Mouse (Mus musculus): Measurements from ENCODE around the gene Dgcr6.
"Not testable (repeated sequence)": the region's sequence is repeated elsewhere in the genome, so short reads cannot be mapped to it uniquely, and the experiment has no call there.

Gene Dgcr6

DNA sequence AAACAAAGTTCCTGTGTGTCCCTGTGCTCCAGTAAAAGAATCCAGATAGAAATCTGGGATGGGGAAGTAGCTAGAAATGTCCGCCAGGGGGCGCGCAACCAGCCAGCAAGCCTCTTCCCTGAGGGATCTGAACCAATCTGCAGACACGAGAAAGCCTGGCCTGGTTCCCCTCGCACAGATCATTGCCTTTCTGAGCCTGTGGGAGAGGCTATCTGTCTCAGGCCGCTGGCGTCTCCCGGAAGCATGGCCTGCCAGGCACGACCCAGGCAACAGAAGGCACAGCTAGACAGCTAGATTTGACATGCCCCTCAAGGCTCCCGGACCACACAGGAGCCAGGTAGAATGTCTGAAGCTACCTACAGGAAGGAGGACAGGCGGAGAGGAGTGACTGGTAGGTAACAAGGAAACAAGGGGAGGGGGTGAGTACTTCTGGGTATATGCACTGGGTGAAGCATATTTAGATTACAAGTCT is at the start of gene Dgcr6:
Dgcr6 (plus strand) TSS at position 130 of the 472 bp plus-strand sequence.
- DNase-seq (ENCODE audit: low read depth) = peak; percentile 73

DNA sequence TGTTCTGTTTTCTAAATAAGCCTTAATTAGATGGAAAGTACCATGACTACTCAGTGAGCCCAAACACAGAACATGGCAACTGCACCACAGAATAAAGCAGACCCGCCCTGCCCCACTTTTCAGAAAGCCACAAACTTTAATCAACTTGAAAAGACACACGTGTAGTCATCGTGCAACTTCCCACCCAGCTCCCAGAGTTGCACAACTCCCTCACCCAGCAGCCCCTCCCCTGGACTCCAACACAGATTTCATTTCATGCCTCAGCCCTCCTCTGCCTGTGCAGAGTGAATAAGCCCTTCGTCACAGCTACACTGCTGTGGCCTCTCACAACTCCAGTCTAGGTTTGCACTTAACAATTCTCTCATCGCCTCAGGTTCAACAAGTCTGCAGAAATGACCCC is 48.1 kb upstream of the Dgcr6 start:
- DNase-seq (ENCODE audit: low read depth) = peak; percentile 51

DNA sequence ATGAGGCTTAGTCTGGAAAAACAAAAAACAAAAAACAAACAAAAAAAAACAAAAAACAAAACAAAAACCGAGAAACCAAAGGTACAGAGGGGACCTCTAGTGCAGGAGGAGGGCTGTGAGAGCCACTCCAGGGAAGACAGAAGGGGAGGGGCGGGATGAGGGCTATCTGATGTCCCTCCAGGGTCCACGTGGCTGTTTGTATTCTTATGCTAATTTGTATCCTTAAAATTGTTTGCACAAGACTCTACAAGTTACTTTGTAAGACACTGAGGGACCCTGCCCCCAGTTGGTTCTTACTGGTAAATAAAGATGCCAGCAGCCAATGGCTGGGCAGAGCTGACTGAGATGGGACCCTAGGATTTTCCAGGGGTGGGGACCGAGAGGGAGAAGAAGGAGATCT is 45.6 kb upstream of the Dgcr6 start:
- no peak for DNase-seq (ENCODE audit: low read depth)

DNA sequence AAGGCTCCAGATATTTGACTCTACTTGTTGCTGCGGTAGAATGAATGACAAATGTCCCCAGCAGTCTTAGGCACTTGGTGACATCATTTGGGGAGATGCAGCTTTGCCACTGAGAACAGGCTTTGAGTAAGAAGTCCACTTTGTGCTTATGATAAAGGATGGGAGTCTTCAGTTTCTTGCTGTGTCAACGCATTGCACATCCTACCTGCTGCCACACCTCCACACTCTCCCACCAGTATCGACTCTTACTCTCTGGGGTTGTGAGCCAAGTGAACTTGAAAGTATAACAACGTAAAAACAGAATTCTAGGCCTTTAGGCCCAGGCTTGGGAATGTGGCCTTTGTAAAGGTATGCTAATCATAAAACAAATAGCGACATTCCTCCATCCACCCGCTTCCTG is 41.6 kb upstream of the Dgcr6 start:
- DNase-seq (ENCODE audit: low read depth) = no peak

DNA sequence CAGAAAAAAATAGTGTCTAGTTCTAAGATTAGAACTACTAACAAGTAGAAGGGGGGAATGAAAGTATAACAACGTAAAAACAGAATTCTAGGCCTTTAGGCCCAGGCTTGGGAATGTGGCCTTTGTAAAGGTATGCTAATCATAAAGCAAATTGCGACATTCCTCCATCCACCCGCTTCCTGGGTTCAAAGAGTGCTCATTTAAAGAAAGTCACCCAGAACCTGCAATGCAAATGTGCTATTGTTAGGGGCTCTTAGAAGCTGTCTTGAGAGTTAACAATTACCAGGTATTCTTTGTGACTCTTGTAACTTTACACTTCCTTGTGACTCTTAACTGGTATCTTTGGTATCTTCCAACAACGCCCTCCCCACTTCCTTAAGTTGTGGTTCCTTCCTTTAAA is 36.2 kb upstream of the Dgcr6 start:
- not testable (repeated sequence) for DNase-seq (ENCODE audit: low read depth)

DNA sequence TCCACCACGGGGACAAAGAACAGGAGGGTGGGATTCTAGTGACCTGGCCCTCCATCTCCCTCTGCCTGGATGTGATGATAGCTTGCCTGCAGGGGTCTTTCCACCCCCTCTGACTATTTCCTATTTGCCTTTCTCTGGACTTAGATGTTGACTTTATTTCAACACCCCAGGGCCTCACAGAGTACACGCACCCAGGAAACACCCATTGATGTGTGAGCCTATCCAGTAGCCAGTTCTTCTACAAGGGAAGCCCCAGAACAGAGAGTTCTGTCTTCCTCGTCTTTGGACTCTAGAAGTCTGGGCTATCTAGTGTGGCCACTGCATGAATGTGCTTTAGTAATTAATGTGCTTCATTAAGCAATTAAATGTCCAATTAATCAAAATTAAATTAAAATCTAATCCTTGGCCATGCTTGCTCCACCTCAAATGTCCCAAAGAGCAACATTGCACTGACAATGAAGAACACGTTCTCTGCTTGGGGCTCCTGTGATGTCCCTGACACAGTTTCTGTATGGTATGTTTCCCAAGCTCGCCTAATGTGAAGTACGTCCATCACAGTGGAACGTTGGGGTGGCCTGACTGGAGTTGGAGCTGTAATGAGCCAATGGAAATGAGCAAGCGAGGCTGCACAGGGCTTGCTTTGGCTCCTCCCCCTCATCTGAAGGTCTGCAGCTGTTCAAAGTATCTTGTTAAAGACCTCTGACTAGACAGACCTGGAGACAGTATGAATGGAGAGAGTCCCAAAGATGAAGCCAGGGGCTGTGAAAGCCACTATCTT is 29.7 kb upstream of the Dgcr6 start:
- DNase-seq (ENCODE audit: low read depth) = no peak

DNA sequence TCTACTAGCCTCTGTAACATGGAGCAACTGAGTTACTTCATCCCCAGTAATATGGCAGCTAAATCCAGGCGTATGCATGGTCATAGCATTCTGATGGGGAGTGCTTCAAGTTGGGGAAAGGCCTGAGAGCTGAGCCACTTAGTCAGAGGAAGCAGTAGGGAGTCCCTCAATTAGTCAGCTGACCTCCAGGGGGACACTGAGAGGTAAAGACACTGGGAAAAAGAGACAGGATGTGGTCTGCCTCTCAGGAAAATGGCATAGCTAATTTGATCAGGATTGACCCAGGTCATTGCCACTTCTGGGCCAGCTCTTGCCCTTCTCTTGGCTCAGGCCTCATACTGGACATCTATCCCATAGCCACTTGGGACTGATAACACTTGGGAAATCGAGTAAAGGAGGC is 25.3 kb upstream of the Dgcr6 start:
- peak; percentile 51 for DNase-seq (ENCODE audit: low read depth)

DNA sequence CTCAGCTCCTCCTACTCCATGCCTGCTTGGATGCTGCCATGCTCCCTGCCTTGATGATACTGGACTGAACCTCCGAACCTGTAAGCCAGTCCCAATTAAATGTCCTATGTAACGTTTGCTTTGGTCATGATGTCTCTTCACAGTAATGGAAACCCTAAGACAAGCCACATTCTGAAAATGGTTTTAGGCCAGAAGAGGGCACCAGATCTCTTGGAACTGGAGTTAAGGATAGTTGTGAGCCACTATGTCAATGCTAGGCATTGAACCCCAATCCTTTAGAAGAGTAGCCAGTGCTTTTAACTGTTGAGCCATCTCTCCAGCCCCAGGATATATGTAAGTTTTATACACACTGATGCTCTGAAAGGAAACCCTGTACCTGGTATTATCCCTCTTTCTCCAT is 20.9 kb upstream of the Dgcr6 start:
- DNase-seq (ENCODE audit: low read depth) = peak; percentile 77

DNA sequence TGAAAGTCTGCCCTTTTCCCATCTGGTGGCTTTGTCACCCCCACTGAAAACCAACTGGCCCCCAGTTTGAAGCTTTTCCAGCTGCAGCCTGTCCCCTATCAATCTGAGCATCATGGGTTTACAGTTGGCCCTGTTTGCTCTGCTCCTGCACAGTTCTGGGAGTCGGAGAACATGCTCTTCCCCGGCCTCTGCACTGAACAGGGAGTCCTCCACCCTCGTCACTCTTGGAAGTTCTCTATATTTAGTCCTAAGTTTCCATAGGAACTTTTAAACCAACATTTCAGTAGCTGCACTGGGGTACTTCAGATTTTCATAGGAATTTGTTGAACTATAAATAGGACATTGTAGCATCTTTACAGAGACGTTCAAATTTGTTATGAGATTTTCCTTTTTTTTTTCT is 19.4 kb upstream of the Dgcr6 start:
- DNase-seq (ENCODE audit: low read depth) = no peak

DNA sequence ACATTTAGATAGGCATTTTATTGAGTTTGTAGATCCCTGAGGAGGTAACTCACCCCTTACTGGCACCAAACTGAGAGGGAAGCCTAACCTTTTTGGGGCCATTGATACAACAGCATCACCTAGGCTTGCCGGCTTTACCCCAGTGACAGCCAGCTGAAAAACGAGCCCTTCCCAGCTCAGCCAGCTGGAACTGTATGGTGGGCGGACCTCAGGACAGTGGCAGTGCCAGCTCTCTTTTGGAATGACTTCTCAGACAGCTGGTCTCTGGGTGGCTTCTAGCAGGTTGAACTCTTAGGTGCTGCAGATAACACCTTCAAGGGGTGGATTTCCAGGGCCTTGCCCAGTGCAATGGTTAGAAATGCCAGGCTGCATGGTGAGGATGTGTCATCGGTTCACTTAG is 18.4 kb upstream of the Dgcr6 start:
- DNase-seq (ENCODE audit: low read depth) = no peak

DNA sequence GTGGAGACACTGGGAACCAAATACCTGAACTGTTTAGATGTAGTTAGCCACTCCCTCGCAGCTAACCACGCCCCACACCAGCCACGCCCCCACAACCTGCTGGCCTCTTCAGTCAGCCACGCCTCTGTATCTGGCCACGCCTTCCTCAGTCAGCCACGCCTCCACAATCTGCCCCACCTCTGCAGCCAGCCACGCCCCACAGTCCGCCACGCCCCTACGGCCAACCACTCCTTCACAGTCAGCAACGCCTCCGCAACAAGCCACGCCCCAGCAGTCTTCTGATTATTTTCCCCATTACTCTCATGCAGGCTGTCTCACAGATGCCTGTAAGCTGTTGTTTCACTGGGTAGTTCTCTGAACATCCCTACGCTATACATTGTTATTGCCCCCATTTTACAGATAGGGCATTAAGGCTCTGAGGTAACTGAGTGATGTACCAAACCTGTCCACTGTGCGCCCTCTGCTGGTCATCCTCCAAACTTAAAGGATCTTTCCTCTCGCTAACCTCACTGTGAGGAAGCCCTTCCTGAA is 16.2 kb upstream of the Dgcr6 start:
- DNase-seq (ENCODE audit: low read depth) = peak; percentile 86

DNA sequence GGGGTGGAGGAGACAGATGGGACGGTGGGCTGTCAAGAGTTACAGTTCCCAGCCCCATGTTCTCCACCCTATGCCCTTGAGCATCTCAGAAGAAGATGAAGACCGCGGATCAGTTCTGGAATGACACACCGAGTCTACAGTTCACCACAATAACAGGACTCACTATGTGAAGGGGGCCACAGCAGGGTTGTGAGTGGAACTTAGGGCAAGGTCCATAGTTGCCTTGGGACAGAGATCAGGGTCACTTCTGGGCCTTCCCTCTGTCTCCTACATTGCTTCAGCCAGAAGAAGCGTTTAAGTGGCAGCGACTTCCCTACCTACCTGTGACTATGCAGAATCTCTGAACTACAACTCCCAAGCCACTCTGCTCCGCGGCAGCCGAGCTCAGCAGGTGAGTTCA is 15.6 kb upstream of the Dgcr6 start:
- no peak for DNase-seq (ENCODE audit: low read depth)

DNA sequence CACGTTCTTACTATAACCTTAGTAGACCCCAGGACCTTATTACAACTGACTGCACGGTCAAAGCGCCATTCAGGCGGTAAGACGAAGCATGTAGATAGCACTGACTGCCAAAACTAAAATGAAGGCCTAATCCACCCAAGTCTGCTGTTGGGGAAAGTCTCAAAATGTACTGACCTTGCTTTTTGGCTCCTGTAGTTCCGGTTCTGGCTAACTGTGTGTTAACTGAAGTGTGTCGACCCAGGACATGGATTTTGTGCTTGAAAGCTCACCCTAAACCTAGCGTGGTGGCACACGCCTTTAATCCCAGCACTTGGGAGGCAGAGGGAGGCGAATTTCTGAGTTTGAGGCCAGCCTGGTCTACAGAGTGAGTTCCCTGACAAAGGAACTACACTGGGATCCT is 7.7 kb upstream of the Dgcr6 start:
- no peak for DNase-seq (ENCODE audit: low read depth)

DNA sequence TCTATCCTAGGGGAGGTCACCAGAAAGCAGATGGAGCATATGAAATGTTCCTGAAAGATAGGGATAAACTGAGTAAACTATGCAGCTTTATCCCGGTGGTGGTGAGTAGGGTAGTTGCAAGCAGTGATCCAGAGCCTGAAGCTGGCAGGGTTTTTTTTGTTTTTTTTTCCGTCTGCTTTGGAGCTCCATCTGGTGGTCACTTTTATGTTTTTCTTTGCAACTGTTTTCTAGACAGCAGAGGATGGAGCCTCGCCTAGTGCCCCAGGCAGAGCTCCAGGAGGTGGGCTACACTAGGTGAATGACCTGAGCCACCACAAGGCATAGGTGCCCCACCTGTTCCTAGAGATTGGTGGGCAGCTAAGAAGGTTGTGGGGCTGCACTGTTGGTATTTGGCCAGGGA is 5.0 kb upstream of the Dgcr6 start:
- DNase-seq (ENCODE audit: low read depth) = peak; percentile 74

DNA sequence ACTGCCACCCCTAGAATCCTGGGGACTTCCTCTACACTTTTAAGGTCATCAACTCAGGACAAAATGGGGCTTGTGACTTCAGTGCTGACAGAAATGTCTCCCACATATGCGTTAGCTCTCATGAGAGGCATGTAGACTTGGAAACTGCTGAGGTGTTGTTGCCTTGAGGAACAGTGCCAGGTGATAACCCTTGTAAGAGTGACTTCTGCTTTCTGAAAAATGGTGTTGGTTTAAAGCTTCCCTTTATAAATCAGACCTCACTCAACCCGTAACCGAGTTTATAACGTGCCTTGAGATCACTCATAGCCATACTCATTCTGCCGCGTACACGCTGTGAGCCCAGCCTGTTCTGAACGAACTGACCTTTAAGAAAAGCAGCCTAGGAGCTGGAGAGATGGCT is 4.6 kb upstream of the Dgcr6 start:
- DNase-seq (ENCODE audit: low read depth) = no peak

DNA sequence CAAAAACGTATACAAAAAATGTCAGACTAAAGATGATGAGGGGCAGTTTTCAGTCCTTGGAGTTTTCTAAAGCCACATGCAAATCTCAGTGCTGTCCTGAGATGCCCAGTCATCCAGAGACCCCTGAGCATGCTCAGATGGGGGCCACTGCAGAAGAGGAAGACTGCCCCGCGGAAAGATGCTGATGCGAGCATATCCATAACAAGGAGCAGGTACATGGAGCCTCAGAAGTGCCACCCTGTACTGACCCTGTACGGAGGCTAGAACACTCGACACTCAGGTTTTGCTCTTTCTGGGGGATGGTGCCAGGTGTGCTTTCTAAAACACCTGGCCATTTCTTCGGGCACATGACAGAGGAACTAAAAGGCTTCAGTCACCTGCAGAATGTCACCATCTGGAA is 338 bp upstream of the Dgcr6 start:
- no peak for DNase-seq (ENCODE audit: low read depth)

DNA sequence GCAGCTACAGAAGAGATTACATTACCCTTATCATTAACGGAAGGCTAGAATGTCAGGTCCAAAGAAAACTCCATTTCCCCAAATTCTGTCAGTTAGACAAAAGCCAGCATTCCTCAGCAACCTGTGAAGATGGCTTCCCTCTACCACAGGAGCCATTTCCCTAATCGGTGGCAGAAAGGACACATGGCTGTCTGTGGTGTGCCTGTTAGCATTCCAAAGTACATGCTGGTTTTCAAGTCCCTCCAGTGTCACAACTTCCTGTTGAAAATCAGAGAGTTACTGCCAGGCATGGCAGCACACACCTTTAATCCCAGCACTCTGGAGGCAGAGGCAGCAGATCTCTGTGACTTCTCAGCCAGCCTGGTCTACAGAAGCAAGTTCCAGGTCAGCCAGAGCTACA is 3.6 kb downstream of the Dgcr6 start:
- DNase-seq (ENCODE audit: low read depth) = no peak

DNA sequence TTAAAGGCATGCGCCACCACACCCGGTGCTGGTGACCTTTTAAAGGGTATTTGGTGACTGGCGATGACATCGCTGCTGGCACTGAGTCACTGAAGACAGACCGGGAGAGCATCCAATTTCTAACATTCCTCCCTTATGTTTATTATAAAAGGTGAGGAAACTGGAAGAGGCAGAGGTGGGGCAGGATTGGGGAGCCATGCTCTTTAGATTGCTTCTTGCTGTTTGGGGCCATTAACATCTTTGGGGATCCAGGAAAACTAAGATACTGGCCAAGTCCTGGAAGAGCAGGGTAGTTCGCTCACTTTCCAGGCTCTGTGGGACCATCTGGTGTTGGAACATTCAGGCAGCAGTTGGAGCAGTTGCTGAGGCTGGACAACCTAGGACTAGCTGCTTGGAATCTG is 5.7 kb downstream of the Dgcr6 start:
- no peak for DNase-seq (ENCODE audit: low read depth)

DNA sequence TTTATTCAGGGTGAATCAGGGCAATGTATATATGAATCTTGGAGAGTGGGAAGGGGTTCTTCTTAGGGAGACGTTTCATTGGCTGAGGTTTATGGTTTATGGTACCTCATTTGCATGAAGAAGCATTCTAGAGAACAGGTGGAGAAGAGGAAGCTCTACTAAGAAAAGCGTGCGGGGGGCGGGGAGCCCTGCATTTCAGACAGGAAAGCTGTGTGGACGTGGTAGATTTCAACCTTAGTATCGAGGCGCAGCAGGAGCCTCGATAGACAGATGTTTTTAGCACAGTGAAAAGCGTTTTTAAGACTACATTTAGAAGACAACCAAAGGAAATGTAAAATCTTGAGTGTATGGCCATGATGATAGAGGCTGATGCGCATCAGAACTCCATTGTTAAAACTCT is 6.6 kb downstream of the Dgcr6 start:
- DNase-seq (ENCODE audit: low read depth) = no peak

DNA sequence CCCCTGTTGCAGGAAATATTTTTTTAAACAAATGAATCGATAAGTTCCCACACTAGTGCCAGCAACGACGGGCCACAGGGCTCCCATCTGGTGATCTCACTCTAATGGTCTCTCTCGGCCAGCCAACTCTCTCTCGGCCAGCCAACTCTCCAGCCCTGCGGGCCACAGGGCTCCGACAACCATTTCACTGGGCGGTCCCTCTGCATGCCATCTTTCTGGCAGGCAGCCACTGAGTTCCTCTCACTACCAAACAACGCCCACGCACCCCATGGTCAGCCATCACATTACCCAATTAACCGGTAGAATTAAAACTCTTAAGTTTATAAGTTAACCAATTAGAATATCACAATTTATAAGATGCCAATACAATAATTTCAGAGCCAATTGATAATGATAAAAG is 8.5 kb downstream of the Dgcr6 start:
- no peak for DNase-seq (ENCODE audit: low read depth)

DNA sequence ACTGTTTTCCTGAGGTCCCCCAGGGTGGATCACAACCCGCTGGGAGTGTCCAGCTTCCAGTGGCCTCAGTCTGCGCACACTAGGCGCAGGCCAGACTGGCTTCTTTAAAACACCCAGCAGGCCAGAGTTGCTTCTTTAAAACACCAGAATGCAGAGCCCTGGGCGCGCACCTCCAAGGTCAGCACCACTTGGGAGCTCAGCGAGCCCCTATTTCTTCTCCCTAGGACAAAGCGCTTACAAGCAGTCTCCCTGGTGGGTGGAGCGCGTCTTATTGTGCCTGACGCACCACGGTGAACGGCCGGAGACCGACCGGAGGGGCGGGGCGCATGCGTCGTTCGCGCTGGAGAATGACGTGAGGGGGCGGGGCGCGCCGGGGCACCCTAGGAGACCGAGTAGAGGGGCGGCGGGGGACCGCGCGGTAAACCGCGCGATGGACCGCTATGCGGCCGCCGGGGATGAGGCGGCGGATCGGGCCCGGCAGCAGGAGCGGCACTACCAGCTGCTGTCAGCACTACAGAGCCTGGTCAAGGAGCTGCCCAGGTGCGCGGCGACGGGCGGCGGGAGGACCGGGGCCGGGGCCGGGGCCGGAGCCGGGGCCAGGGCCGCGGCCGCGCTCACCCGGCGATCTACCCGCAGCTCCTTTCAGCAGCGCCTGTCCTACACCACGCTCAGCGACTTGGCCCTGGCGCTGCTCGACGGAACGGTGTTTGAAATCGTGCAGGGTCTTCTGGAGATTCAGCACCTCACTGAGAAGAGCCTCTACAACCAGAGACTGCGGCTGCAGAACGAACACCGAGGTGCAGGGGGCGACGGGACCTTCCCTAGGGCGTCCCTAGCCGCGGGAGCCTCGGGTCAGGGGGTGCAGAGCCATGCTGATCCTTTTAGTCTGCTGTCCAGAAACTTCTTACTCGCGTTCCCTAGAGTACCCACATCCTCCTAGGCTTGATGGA is 13.7 kb downstream of the Dgcr6 start:
- peak; percentile 90 for DNase-seq (ENCODE audit: low read depth)

DNA sequence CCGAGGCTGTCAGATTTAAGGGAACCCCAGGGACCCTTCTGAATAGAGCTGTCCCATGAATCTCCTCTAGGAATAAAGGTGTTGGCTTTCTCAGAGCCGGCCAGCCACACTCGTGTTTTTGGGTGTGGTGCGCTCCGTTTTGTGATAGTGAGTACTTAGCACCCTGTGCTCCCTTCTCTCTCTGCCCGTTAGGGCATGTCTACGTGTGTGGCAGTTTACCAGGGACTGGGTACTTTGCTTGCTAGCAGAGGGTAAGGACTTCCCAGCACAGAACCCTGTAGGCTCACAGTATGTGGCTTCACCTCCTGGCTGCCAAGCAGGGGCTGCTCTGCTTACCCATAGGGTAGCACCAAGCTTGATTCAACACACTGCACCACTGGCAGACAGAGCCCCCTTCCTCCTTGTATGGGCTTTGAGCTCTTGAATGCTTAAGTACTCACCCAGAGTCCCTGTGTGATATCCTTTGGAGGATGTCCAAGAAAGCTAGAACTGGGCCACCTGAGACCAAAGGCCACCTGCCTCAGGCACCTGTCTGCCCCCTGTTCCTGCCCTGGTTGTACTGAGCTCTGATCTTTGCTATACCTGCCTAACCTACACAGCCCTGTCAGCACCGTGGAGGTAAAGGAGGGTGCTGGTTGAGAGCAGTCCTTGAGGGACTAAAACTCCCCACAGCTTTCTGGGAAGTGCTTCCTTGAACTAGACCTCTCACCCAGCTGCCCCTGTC is 16.2 kb downstream of the Dgcr6 start:
- no peak for DNase-seq (ENCODE audit: low read depth)
